ENCODE assay signal across 8 mouse cellular contexts in the genomic region with DNA sequence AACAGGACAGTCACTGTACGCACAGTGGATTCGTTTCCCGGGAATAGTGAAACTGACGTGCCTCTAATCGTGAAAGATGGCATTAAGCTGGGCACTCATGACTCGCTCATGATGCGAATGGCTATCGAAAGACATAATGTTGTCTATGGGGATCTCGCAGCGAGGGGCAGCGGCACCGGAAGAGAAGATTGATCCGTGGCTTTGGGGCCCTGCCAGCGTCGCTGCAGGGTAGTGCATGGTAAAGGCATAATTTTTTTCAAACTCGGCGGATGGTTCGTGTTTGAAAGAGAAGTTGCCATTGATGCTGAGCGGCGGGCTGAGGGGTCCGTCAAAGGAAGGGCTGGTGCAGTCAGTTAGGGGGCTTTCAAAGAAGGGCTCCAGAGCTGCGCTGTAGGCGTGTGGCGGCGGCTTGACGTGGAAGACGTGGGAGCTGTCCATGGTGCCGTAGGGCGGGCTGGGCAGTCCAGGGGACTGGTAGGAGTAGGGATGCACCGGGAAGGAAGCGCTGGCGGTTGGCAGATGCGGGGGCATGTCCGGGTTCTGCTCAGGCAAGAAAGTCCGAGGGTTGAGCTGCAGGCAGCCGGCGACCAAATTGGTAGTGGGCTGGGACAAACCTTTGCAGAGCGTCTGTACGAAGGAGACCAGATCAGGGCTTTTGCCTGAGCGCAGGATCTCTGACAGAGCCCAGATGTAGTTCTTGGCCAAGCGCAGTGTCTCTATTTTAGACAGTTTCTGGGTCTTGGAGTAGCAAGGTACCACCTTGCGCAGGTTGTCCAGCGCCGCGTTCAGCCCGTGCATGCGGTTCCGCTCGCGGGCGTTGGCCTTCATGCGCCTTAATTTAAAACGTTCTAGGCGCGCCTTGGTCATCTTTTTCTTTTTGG. TPM values are rescaled to one million over a fixed set of nuclear protein-coding genes. Genes with fewer than 3 reads are reported as not detected.
A peak's percentile ranks its signal among the peaks of the same experiment; 100 is the strongest.
DNase-seq lines count a peak whose midpoint lies in the region; ATAC-seq lines count a peak whose summit lies in the region.

No protein-coding gene starts in this region.

- H3K4me1 ChIP-seq in forebrain, embryonic 16.5 days (replicated peaks; ENCODE audit: control insufficient read depth, insufficient read depth, low read length) = peaks cover 38% of the 10 kb centered on the region
- H3K4me1 ChIP-seq in hindbrain, embryonic 13.5 days (replicated peaks) = peaks cover 47% of the 10 kb centered on the region

- peaks cover 18% of the 10 kb centered on the region for H3K27me3 ChIP-seq in forebrain, embryonic 16.5 days (replicated peaks; ENCODE audit: control insufficient read depth, insufficient read depth, low read length)
- peaks cover 41% of the 10 kb centered on the region for H3K27me3 ChIP-seq in hindbrain, embryonic 13.5 days

- H3K4me3 ChIP-seq in forebrain, embryonic 16.5 days (replicated peaks; ENCODE audit: low read length) = peak overlapping the region; percentile 54
- peak overlapping the region; percentile 53 for H3K4me3 ChIP-seq in hindbrain, embryonic 13.5 days

- H3K27ac ChIP-seq in forebrain, embryonic 16.5 days (ENCODE audit: low read length) = peak overlapping the region; percentile 55
- peak overlapping the region; percentile 89 for H3K27ac ChIP-seq in hindbrain, embryonic 13.5 days

- WGBS in forebrain, embryonic 16.5 days = under 1% methylated on average over 55 of the region's 55 CpGs
- 1% methylated on average over 55 of the region's 55 CpGs for WGBS in hindbrain, embryonic 13.5 days

- ATAC-seq in forebrain, embryonic 16.5 days = peak; percentile 19
- peak; percentile 65 for ATAC-seq in hindbrain, embryonic 13.5 days (ENCODE audit: low FRiP score)

- DNase-seq in WW6 (ENCODE audit: low read depth, low spot score) = peak; percentile 63
- peak; percentile 65 to 79 for DNase-seq in cerebellum, adult 18-20 months
- peak; percentile 23 to 82 for DNase-seq in left cerebral cortex, postnatal 10 days (ENCODE audit: extremely low spot score in 1 of 2, low spot score in 2 of 2)
- peak; percentile 74 to 80 for DNase-seq in lung, postnatal 4 days
- peak; percentile 64 for DNase-seq in right cerebral cortex, adult 18-20 months
- DNase-seq in yolk sac, embryonic 10.5 days (ENCODE audit: low spot score) = peak; percentile 78

- H3K4me2 ChIP-seq in forebrain, embryonic 16.5 days (ENCODE audit: low read length) = peak overlapping the region; percentile 65
- peak overlapping the region; percentile 73 for H3K4me2 ChIP-seq in hindbrain, embryonic 13.5 days

- no peaks in the 10 kb centered on the region for H3K9me3 ChIP-seq in forebrain, embryonic 16.5 days (ENCODE audit: control insufficient read depth, low read length)
- no peaks in the 10 kb centered on the region for H3K9me3 ChIP-seq in hindbrain, embryonic 13.5 days

- peak overlapping the region; percentile 63 for H3K9ac ChIP-seq in forebrain, embryonic 16.5 days (replicated peaks; ENCODE audit: low read depth, low read length)
- peak overlapping the region; percentile 76 for H3K9ac ChIP-seq in hindbrain, embryonic 13.5 days

- H3K36me3 ChIP-seq in forebrain, embryonic 16.5 days (ENCODE audit: control insufficient read depth, insufficient read depth) = no peaks in the 10 kb centered on the region
- H3K36me3 ChIP-seq in hindbrain, embryonic 13.5 days = no peaks in the 10 kb centered on the region

- intact Hi-C loops in left cerebral cortex, postnatal 10 days (cut with DNase I) = loop anchor here (2.0 kb wide), 1 partner anchor 581 kb away; no protein-coding TSS in a partner anchor

RNA-seq across cellular contexts. Expression of gene Neurod1, which starts 2.4 kb away (rescaled TPM):
- polyA plus RNA-seq in forebrain, embryonic 16.5 days (2015; fragmentation: Nextera tagmentation; extraction: Ambion mirVana) = 55.8 and 68.6 TPM in 2 replicates
- 50.7 and 53.7 TPM in 2 replicates for polyA plus RNA-seq in hindbrain, embryonic 13.5 days (2015; fragmentation: Nextera tagmentation; extraction: Ambion mirVana)
- total RNA-seq in left cerebral cortex, postnatal 10 days (2021) = 10 to 100 TPM; 20.2 to 20.8 TPM

RNA-seq across cellular contexts. Expression of gene Cerkl, which starts 2.4 kb away (rescaled TPM):
- polyA plus RNA-seq in forebrain, embryonic 16.5 days (2015; fragmentation: Nextera tagmentation; extraction: Ambion mirVana) = 1.3 and 1.5 TPM in 2 replicates
- polyA plus RNA-seq in hindbrain, embryonic 13.5 days (2015; fragmentation: Nextera tagmentation; extraction: Ambion mirVana) = 2.5 and 3.3 TPM in 2 replicates
- total RNA-seq in left cerebral cortex, postnatal 10 days (2021) = 1 to 10 TPM; 1.7 to 3.1 TPM

Comparison
In these comparisons a context has a peak if more than half of its experiments do, and no peak if none do; other contexts are left out.
1. Peak in every context shown above with its lines: DNase-seq, ATAC-seq, H3K4me3 ChIP-seq and H3K27ac ChIP-seq.